Mouse (Mus musculus): ENCODE data around the gene C3.

Gene C3

GRCm38 (mm10) chr17:57219884-57220207 is 8.1 kb downstream of the C3 start:
- DNase-seq (ENCODE audit: low read depth): peak; percentile 11

- peak; percentile 25 for DNase-seq (ENCODE audit: low read depth)
These were observed 8.6 kb downstream of the C3 start for GRCm38 (mm10) chr17:57219167-57219883.

GRCm38 (mm10) chr17:57218335-57218900 is 9.5 kb downstream of the C3 start:
- no peak for DNase-seq (ENCODE audit: low read depth)

DNA sequence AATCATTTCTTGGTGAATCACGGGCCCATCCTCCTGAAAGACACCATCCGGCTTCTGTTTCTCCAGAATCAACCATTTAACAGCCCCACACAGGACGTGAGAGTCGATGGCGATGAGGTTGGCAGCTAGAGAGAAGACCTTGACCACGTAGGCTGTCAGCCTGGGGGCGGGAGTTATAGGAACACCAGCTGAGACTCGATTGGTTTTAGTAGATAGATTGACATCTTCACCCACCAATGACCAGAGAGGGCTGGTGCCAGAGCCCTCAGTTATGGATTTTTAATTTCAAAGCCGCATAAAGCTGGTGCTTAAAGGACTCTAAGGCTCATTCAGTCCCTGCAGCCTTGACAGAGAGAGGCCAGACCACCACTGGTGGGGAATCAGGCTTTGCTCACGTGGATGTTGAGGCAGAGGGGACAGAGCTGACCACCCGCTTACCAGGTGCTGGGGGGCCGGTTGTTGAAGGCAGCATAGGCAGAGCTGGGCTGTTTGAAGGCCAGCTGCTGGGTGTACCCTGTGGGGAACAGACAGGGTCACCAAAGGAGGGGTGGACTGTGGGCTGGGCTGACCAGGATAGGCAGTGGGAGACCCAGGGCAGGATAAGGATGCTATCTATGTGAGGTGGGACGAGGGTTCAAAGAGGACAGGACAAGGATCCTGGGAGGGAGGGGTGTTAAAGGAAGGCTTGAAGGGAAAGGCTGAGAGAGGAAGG is 13.1 kb downstream of the C3 start:
- DNase-seq (ENCODE audit: low read depth): peak; percentile 25

GRCm38 (mm10) chr17:57211501-57211900 is 16.4 kb downstream of the C3 start:
- no peak for DNase-seq (ENCODE audit: low read depth)

DNA sequence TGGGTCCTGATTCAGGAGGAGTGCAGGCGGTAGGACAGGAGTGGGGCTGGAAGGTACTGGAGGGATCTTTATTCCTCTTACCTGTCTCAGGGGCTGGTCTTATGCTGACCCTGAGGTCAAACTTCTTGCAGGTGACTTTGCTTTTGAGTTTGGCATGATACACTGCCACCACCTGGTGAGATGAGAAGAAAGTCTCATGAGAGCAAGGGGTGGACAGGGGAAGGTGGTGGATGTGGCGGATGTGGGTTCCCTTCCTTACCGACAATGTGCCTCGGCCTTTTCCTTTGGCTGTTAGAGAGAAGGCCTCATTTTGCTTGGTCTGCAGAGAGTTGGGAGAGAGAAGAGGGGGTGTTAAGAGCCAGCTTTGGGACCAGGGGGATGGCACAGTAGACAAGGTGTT is 18.6 kb downstream of the C3 start:
- DNase-seq (ENCODE audit: low read depth): no peak

DNA sequence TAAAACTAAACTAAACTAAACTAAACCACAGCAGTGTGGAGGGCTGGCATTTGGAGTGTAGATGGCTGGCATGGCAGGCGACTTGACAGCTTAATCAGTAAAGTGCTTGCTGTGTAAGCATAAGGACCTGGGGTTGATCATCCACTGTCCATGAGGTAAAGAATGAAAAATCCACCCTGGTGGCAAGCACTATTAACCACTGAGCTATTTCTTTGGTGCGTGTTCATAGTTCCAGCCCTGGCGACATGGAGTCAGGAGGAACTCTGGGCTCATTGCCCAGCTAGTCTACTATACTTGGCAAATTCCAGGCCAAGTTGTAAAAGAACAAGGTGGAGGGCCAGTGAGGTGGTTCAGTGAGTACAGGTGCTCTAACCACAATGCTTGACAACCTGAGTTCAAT is 20.0 kb downstream of the C3 start:
- DNase-seq (ENCODE audit: low read depth): no peak

GRCm38 (mm10) chr17:57201841-57202724 is 25.9 kb downstream of the C3 start:
- no peak for DNase-seq (ENCODE audit: low read depth)

- DNase-seq (ENCODE audit: low read depth): no peak
These were observed 29.7 kb downstream of the C3 start for GRCm38 (mm10) chr17:57198252-57198651.

- DNase-seq (ENCODE audit: low read depth): no peak
These were observed 32.5 kb downstream of the C3 start for GRCm38 (mm10) chr17:57195326-57196010.

DNA sequence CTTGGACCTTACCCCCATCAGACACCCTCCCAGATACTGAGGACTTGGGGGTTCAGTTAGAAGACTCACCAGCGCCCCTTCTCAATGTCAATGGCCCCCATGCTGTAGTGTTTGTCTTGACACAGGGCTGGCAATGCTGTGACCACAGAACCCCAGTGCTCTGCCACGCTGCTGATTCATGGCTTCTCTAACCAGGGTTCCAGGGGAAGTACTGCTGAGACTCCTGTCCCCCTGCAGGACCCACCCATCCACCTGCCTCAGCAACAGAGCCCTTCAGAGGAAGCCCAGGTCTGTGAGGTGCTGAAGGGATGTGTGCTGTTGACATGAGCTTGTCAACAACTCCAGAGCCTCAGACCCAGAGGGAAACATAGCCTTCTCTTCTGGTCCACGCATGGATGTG is 33.2 kb downstream of the C3 start:
- no peak for DNase-seq (ENCODE audit: low read depth)

DNA sequence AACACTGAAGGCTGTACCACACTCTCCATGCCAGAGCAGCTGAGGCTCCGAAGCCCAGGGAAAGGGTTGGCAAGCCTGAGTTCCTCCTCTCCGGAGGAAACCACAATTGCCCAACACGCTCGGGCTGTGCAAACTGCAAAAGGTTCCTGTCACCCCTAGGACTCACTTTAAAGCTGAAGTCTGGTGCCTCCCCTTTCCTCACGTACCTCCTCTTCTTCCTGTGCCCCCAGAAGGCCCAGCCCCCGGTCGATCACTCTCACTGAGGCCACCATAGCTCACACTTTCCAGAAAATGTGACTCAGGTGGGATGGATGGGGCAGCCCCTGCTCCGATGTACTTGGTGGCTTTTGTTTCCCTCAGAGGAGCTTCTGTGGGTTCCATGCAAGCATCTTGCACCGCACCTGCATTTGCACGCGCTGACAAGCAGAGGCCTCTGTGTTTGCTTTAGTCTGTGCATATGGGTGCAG is 33.9 kb downstream of the C3 start, which contains the start of gene Tnfsf14:
Gene Tnfsf14 (minus strand): TSS at position 137 of the 467 bp plus-strand sequence.
- no peak for DNase-seq (ENCODE audit: low read depth)

- DNase-seq (ENCODE audit: low read depth): no peak
These were observed 39.3 kb downstream of the C3 start for GRCm38 (mm10) chr17:57188510-57189192.

GRCm38 (mm10) chr17:57185641-57186040 is 42.3 kb downstream of the C3 start:
- DNase-seq (ENCODE audit: low read depth): no peak

DNA sequence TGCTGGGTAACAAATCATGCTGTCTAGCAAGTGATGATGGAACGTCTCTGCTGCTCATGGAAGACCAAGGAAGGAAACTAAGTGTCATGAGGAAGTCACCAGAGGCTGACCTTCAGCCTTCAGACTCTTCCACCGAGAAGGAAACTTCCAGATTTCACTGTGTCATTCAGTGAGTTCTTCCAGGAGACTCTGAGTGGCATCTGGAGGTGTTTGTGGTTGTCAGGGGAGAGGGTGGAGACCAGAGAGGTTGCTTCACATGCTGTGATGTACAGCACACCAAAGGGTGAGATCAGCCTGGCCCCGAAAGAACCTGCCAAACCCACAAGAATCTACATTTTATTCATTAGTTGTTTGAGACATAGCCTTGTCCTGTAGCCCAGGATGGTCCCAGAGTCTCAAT is 45.1 kb downstream of the C3 start:
- no peak for DNase-seq (ENCODE audit: low read depth)

DNA sequence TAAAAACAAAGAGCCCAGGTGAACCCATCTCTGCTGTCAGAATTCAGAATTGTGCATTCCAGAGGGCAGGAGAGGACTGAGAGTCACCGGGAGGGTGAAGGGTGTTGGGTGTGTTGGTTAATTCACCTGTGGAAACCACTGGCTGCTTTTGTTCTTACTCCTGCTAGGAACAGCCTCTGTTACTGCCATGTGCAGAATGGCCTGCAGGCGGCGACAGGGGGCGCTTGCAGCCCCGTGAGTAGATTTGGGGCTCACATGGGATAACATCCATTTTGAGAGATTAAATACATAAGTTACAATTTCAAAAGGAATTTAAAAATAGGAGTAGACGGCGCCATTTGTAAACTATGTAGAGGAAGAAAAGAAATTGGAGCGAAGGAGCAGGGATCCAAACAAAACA is 47.6 kb downstream of the C3 start:
- DNase-seq (ENCODE audit: low read depth): no peak

- DNase-seq (ENCODE audit: low read depth): no peak
These were observed 54.6 kb downstream of the C3 start for GRCm38 (mm10) chr17:57173351-57173750.

GRCm38 (mm10) chr17:57172378-57172777 is 55.6 kb downstream of the C3 start:
- DNase-seq (ENCODE audit: low read depth): no peak

DNA sequence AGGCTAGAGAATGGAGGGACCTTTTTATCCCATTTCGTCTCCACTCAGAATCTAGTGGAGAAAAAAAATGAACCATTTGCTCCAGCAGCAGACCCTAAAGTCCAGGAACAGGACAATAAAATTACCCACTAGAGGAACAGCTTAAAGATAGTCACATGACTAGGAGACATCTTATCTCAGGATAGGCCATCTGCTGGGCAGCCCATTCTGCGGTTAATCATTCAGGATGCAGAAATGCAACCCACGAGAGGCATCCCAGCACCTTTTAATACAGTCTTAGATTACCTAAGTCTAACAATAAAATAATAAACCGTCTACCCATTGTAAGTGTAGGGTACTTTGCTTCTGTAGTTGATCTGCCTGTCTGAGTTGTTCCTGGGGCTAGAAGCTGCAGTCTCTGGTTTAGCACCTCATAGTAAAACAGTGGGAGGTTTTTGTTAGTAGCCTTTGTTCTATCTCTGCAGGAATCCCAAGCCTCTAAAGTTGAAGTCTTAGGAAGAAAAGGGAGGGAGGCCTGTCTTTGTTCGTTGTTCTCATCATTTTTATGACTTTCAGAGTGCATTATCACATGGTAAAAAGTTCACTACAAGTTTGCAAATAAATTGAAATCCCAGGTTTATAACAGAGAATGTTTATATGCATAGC is 57.2 kb downstream of the C3 start:
- no peak for DNase-seq (ENCODE audit: low read depth)

Data from c-Kit-positive CD71-positive TER-119-negative erythroid progenitor cells, embryonic 14.5 days (primary cell).